Mouse (Mus musculus) bone marrow, adult 2 months (tissue): ENCODE measurements around the gene Mef2c.

Source experiments
- CTCF ChIP-seq: fragments of 200-500 bp; IDR thresholded peaks from 2 replicates; pipeline ENCODE4 v1.5.1; 2011; ENCODE audit warnings: low read length, control low read depth; ENCODE audit not compliant: control insufficient read depth, insufficient read depth
- POLR2A ChIP-seq: fragments of 200-500 bp; IDR thresholded peaks from 2 replicates; pipeline ENCODE4 v1.6.1; 2011; ENCODE audit warnings: low read depth, mild to moderate bottlenecking, control low read depth, low read length, borderline replicate concordance; ENCODE audit not compliant: control insufficient read depth

DNA sequence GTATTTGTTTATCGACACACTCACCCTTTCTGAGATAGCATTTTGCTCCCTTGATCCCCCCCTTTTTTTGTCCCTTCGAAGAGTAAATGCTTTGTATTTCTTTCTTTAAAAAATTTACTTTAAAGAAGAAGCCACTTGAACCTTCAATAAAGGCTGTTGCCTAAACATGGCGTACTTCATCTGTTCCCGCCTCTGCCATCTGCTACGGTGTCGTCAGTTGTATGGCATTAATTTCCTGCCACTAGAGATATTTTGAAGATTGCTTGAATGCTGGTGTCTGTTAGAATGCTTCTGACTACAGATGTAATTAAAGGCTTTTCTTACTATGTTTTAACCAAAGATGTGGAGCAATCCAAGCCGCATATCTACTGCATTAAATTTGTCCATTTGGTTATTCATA is 162.3 kb downstream of the Mef2c start:
- no peak for TF ChIP-seq CTCF
- no peak for TF ChIP-seq POLR2A
